8 mouse cellular contexts compared by ENCODE assay signal in the genomic region with DNA sequence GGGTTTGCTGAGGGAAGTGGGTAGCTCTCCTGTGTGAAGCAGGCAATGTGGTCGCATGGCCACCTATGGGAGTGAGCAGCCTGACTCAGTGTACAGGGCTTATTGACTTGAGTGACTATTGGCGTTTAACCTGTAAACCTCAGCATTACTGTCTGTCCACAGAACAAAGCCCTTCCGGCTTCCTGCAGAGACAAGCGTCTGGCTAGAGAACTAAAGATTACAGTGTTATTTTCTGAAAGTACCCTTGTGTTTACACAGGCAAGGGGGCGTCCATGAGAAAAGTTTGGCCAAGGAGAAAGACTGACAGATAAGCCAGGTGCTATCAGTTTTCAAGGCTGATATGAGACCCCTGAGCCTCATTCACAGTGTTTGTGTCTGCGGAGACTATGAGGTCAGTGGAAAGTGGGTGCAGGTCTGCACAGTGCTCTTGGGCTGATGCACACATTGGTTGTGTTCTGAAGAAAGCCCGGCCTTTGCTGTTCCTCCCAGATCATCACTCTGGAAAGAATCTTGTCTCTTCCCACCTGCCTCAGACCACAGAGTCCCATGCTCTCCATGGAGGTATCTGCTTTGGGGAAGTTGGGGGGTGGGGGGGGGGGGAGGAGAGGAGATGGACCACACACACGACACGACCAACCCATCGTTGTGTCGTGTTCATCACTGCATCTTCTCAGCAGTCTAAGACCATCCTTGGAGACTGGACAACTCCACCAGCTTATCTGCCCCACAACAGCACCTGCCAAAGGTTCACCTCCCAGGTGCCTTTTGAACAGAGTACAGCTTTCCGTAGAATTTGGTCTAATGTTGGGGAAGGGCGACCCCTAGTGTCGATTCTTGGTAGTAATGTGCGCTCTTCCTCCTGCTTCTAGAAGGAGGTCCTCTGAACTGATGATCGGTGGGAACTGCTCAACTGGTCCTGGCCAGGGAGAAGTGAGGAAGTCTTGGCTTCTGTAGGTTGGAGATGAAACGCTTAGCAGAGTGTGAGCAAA. TPM values are rescaled to one million over a fixed set of nuclear protein-coding genes. Genes with fewer than 3 reads are reported as not detected.
A peak's percentile ranks its signal among the peaks of the same experiment; 100 is the strongest.
DNase-seq lines count a peak whose midpoint lies in the region; ATAC-seq and TF ChIP-seq lines count a peak whose summit lies in the region.

No protein-coding gene starts in this region.

- WGBS in heart, adult 2 months = 10% methylated on average over 17 of the region's 17 CpGs
- 33% methylated on average over 17 of the region's 17 CpGs for WGBS in kidney, adult 2 months
- 25% methylated on average over 17 of the region's 17 CpGs for WGBS in liver, adult 2 months
- WGBS in stomach, embryonic 14.5 days = 21% methylated on average over 17 of the region's 17 CpGs

- no peak overlapping the region for H3K27ac ChIP-seq in heart, adult 2 months
- H3K27ac ChIP-seq in kidney, adult 2 months (ENCODE audit: insufficient read depth, low read depth, low read length) = no peak overlapping the region
- H3K27ac ChIP-seq in liver, adult 2 months (replicated peaks; ENCODE audit: insufficient read depth, low read depth, low read length) = no peak overlapping the region
- no peak overlapping the region for H3K27ac ChIP-seq in stomach, embryonic 14.5 days (ENCODE audit: low read length)

- peak; percentile 77; the same call in 1 of the 2 replicates for TF ChIP-seq EP300 in heart, adult 2 months (IDR thresholded peaks at IDR 0.05; ENCODE audit: insufficient read depth, low read depth, low read length)

- H3K27me3 ChIP-seq in heart, adult 2 months (ENCODE audit: control insufficient read depth, insufficient read depth, low read length) = no peaks in the 10 kb centered on the region
- H3K27me3 ChIP-seq in kidney, adult 2 months (replicated peaks; ENCODE audit: control insufficient read depth, insufficient read depth, low read length) = no peaks in the 10 kb centered on the region
- no peaks in the 10 kb centered on the region for H3K27me3 ChIP-seq in liver, adult 2 months (ENCODE audit: control insufficient read depth, insufficient read depth, low read length)
- peaks cover 5% of the 10 kb centered on the region for H3K27me3 ChIP-seq in myocyte (ENCODE audit: control insufficient read depth, insufficient read depth, insufficient read length)
- no peaks in the 10 kb centered on the region for H3K27me3 ChIP-seq in stomach, embryonic 14.5 days (ENCODE audit: control insufficient read depth, insufficient read depth, low read length)

- ATAC-seq in stomach, embryonic 14.5 days (ENCODE audit: insufficient number of reproducible peaks, insufficient read depth, low FRiP score, low read depth) = peak; percentile 76

- H3ac ChIP-seq in myocyte (ENCODE audit: control insufficient read depth, insufficient read length) = no peak overlapping the region

- H3K79me2 ChIP-seq in heart, adult 2 months (replicated peaks; ENCODE audit: control insufficient read depth, insufficient read depth, low read length) = no peaks in the 10 kb centered on the region
- no peaks in the 10 kb centered on the region for H3K79me2 ChIP-seq in liver, adult 2 months (ENCODE audit: control insufficient read depth, insufficient read depth, low read length)
- no peaks in the 10 kb centered on the region for H3K79me2 ChIP-seq in myocyte (ENCODE audit: control insufficient read depth, insufficient read depth)

- no peak overlapping the region for H3K4me3 ChIP-seq in heart, adult 2 months
- no peak overlapping the region for H3K4me3 ChIP-seq in kidney, adult 2 months (ENCODE audit: insufficient read depth, low read depth, low read length)
- H3K4me3 ChIP-seq in liver, adult 2 months (ENCODE audit: insufficient read depth, low read depth, low read length) = no peak overlapping the region
- no peak overlapping the region for H3K4me3 ChIP-seq in myocyte
- H3K4me3 ChIP-seq in stomach, embryonic 14.5 days (ENCODE audit: low read depth, low read length) = no peak overlapping the region

- intact Hi-C loops in heart, adult 2 months (cut with DNase I) = loop anchor here (2.0 to 5.0 kb wide), 4 partner anchors 37 to 766 kb away; a partner anchor contains a TSS

- peak; percentile 89 for DNase-seq in 3T3-L1 (ENCODE audit: low read depth, low spot score)
- DNase-seq in adrenal gland, postnatal 10 days = peak; percentile 80
- DNase-seq in embryo, embryonic 9.5 days (ENCODE audit: extremely low spot score) = peak; percentile 76
- peak; percentile 59 to 77 for DNase-seq in heart, adult 2 months
- peak; percentile 66 for DNase-seq in kidney, adult 2 months
- DNase-seq in liver, adult 2 months (ENCODE audit: extremely low read depth, low read depth, low spot score) = peak; percentile 54

- no peak for TF ChIP-seq POLR2A in heart, adult 2 months (IDR thresholded peaks at IDR 0.05; ENCODE audit: insufficient read depth, low read depth, low read length)
- no peak for TF ChIP-seq POLR2A in kidney, adult 2 months (IDR thresholded peaks at IDR 0.05; ENCODE audit: low read depth, low read length)
- TF ChIP-seq POLR2A in liver, adult 2 months (IDR thresholded peaks at IDR 0.05; ENCODE audit: extremely low read depth, insufficient read depth, low read length) = no peak
- no peak for TF ChIP-seq POLR2A in myocyte (IDR thresholded peaks at IDR 0.05; ENCODE audit: insufficient read length, low read depth)

- no peaks in the 10 kb centered on the region for H3K36me3 ChIP-seq in heart, adult 2 months (ENCODE audit: control insufficient read depth, insufficient read depth, low read length)
- H3K36me3 ChIP-seq in kidney, adult 2 months (ENCODE audit: control insufficient read depth, insufficient read depth, low read length) = no peaks in the 10 kb centered on the region
- H3K36me3 ChIP-seq in liver, adult 2 months (ENCODE audit: control insufficient read depth, insufficient read depth, low read length) = no peaks in the 10 kb centered on the region
- H3K36me3 ChIP-seq in myocyte (ENCODE audit: control insufficient read depth, insufficient read depth) = no peaks in the 10 kb centered on the region
- H3K36me3 ChIP-seq in stomach, embryonic 14.5 days (ENCODE audit: control insufficient read depth, insufficient read depth, low read length) = no peaks in the 10 kb centered on the region

- no peak overlapping the region for H3K9ac ChIP-seq in heart, adult 2 months (ENCODE audit: low read depth, low read length)
- H3K9ac ChIP-seq in liver, adult 2 months (ENCODE audit: low read depth, low read length) = no peak overlapping the region
- no peak overlapping the region for H3K9ac ChIP-seq in stomach, embryonic 14.5 days (replicated peaks; ENCODE audit: low read depth, low read length)

- no peaks in the 10 kb centered on the region for H3K9me3 ChIP-seq in stomach, embryonic 14.5 days (ENCODE audit: control insufficient read depth, low read depth, low read length)

- H3K4me1 ChIP-seq in heart, adult 2 months (ENCODE audit: control insufficient read depth, insufficient read depth, low read length) = no peaks in the 10 kb centered on the region; the same call in 1 of the 2 replicates
- H3K4me1 ChIP-seq in kidney, adult 2 months (ENCODE audit: control insufficient read depth, insufficient read depth, low read length) = no peaks in the 10 kb centered on the region
- H3K4me1 ChIP-seq in liver, adult 2 months (ENCODE audit: control insufficient read depth, insufficient read depth, low read length) = no peaks in the 10 kb centered on the region
- no peaks in the 10 kb centered on the region for H3K4me1 ChIP-seq in stomach, embryonic 14.5 days (ENCODE audit: control insufficient read depth, insufficient read depth, low read length)

- peak; percentile 95 for TF ChIP-seq CTCF in heart, adult 2 months (IDR thresholded peaks at IDR 0.05)
- peak; percentile 86 for TF ChIP-seq CTCF in kidney, adult 2 months (conservative IDR thresholded peaks at IDR 0.05; ENCODE audit: insufficient read depth, insufficient read length, low read depth, low read length)
- peak; percentile 43; the same call in 1 of the 2 replicates for TF ChIP-seq CTCF in liver, adult 2 months (IDR thresholded peaks at IDR 0.05; ENCODE audit: low read depth, low read length)

- H3K4me2 ChIP-seq in myocyte (ENCODE audit: low read depth) = peak overlapping the region; percentile 24
- H3K4me2 ChIP-seq in stomach, embryonic 14.5 days (replicated peaks; ENCODE audit: low read depth, low read length) = no peak overlapping the region

TF ChIP-seq in myocyte, 11 proteins besides CTCF, POLR2A, EP300 and RAD21:
- TF ChIP-seq CEBPB (IDR thresholded peaks at IDR 0.05; ENCODE audit: insufficient read depth, poor library complexity, severe bottlenecking) = no peak
- no peak for TF ChIP-seq TCF3 (IDR thresholded peaks at IDR 0.05; ENCODE audit: insufficient read length, low read depth)
- no peak for TF ChIP-seq TCF12 (IDR thresholded peaks at IDR 0.05; ENCODE audit: insufficient read depth, poor library complexity, severe bottlenecking)
- TF ChIP-seq MYOG (IDR thresholded peaks at IDR 0.05; ENCODE audit: control insufficient read depth in 1 of 3, insufficient read depth in 1 of 3, insufficient read length in 2 of 3, low read depth in 2 of 3) = no peak
- no peak for TF ChIP-seq POLR2AphosphoS2 (IDR thresholded peaks at IDR 0.05; ENCODE audit: insufficient read length, low read depth)
- no peak for TF ChIP-seq MAX (IDR thresholded peaks at IDR 0.05; ENCODE audit: low read depth)

RNA-seq across cellular contexts. Expression of a gene that starts 40.0 kb away (rescaled TPM):
- total RNA-seq in adrenal gland, postnatal 10 days (2021) = 1 to 10 TPM; 2.6 to 4.0 TPM
- total RNA-seq in heart, adult 2 months (2021) = 1 to 10 TPM; 5.3 to 7.5 TPM
- polyA plus RNA-seq in heart, adult 2 months (2012; rRNA removed) = 4.4 and 4.7 TPM in 2 replicates
- polyA plus RNA-seq in kidney, adult 2 months (2012; rRNA removed) = 1.4 and 2.5 TPM in 2 replicates
- not detected in 2 replicates for total RNA-seq in liver, adult 2 months (2014; rRNA removed)
- not detected in 2 replicates for polyA plus RNA-seq in liver, adult 2 months (2012; rRNA removed)
- 1.2 TPM for polyA plus RNA-seq in myocyte (2012; fragmentation: generic; extraction: Trizol)
- 1.2 and 1.4 TPM in 2 replicates for polyA plus RNA-seq in stomach, embryonic 14.5 days (2014; fragmentation: Nextera tagmentation; extraction: Ambion mirVana)

Comparison
In these comparisons a context has a peak if more than half of its experiments do, and no peak if none do; other contexts are left out.
1. CTCF ChIP-seq: peak in every context shown above with its lines; median percentile 95 in heart, adult 2 months; 86 in kidney, adult 2 months; 43 in liver, adult 2 months.